Mouse (Mus musculus) E14TG2a.4 (cell line): ENCODE measurements around the gene Arl15.
A peak's percentile ranks its signal among the peaks of the same experiment; 100 is the strongest.

Experiments
- H3K27me3 ChIP-seq: 2 replicates; pipeline ENCODE4 v1.6.1; 2014; ENCODE audit warnings: low read length, control low read depth; ENCODE audit not compliant: insufficient read depth
- H3K36me3 ChIP-seq: 2 replicates; pipeline ENCODE4 v1.6.1; 2014; ENCODE audit warnings: low read length, control low read depth; ENCODE audit not compliant: insufficient read depth
- H3K4me1 ChIP-seq: replicated peaks from 2 replicates; pipeline ENCODE4 v1.6.1; 2014; ENCODE audit warnings: low read depth, low read length, control low read depth
- H3K4me3 ChIP-seq: replicated peaks from 2 replicates; pipeline ENCODE4 v1.5.1; 2014; ENCODE audit warnings: mild to moderate bottlenecking, low read length
- H3K9me3 ChIP-seq: 2 replicates; pipeline ENCODE4 v1.6.1; 2014; ENCODE audit warnings: low read length, control low read depth
- CTCF ChIP-seq: conservative IDR thresholded peaks from 2 replicates; pipeline ENCODE4 v1.5.1; 2014; ENCODE audit warnings: low read length
- NANOG ChIP-seq: IDR thresholded peaks from 2 replicates; pipeline ENCODE4 v1.6.1; 2014; ENCODE audit warnings: borderline replicate concordance, low read length, mixed read lengths
- POU5F1 ChIP-seq: IDR thresholded peaks from 2 replicates; pipeline ENCODE4 v1.6.1; 2014; ENCODE audit warnings: low read length, borderline replicate concordance

Arl15 gene

GRCm38 (mm10) chr13:113846413-113846812 lies 52.1 kb downstream of the Arl15 start:
- no peak for TF ChIP-seq NANOG
- TF ChIP-seq CTCF, result no peak
- TF ChIP-seq POU5F1, result no peak
- peaks cover 72% of the 10 kb centered on the region for H3K9me3 ChIP-seq
- H3K4me1 ChIP-seq, result peaks cover 44% of the 10 kb centered on the region
- no peaks in the 10 kb centered on the region for H3K27me3 ChIP-seq
- H3K36me3 ChIP-seq, result peaks cover 77% of the 10 kb centered on the region
- no peak overlapping the region for H3K4me3 ChIP-seq

DNA sequence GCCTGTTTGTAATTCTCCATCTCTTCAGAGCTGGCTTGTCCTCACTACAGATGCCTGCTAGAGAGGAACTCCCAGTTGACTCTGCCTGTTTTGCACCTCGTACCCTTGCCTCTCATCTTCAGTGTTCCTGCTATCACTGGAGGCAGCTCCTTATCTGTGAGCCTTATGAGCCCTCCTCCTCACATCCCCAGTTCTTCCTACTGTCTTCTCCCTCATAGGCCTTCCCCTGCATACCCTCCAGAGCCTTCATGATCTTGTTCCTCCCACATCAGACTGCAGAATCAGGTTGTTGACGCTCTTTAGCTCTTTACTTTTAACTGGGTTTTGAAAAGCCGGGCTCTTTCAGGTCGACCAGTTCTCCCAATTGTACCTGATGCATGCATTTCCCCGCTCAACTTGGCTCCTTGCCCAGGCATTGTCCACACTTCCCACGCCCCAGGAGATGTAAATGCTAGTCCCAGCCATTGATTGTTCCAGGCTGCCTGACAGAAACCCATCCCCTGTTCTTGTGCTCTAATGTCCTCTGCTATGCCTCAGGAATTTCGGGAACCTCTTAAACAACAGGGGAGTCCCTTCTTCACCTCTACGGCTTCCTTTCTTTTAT lies 56.2 kb downstream of the Arl15 start:
- peaks cover 67% of the 10 kb centered on the region for H3K4me1 ChIP-seq
- H3K27me3 ChIP-seq, result no peaks in the 10 kb centered on the region
- peaks cover 49% of the 10 kb centered on the region for H3K36me3 ChIP-seq
- TF ChIP-seq CTCF, result no peak
- TF ChIP-seq POU5F1, result no peak
- no peak for TF ChIP-seq NANOG
- no peak overlapping the region for H3K4me3 ChIP-seq
- H3K9me3 ChIP-seq, result peaks cover 31% of the 10 kb centered on the region

- peaks cover 18% of the 10 kb centered on the region for H3K9me3 ChIP-seq
- H3K4me3 ChIP-seq, result no peak overlapping the region
- TF ChIP-seq CTCF (no peak), POU5F1 (no peak), NANOG (no peak)
- H3K36me3 ChIP-seq, result peaks cover 36% of the 10 kb centered on the region
- H3K27me3 ChIP-seq, result no peaks in the 10 kb centered on the region
- peaks cover 67% of the 10 kb centered on the region for H3K4me1 ChIP-seq
Observed at GRCm38 (mm10) chr13:113851602-113852375, 57.5 kb downstream of the Arl15 start.

DNA sequence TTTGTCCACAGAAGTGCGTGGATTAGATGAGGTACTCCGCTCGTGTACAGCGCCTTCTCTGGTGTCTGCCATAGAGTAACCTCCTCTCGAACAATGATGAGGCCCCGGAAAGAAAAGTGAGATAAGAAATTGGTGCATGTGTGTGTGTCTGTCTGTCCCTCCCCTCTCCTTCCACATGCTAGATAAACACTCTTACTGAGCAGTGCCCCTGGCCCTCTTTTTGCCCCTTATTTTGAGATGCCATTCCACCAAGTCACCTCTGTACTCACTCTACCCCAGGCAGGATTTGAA lies 58.0 kb downstream of the Arl15 start:
- peaks cover 16% of the 10 kb centered on the region for H3K9me3 ChIP-seq
- peaks cover 34% of the 10 kb centered on the region for H3K36me3 ChIP-seq
- H3K4me1 ChIP-seq, result peaks cover 72% of the 10 kb centered on the region
- TF ChIP-seq CTCF, result no peak
- no peak for TF ChIP-seq NANOG
- TF ChIP-seq POU5F1, result no peak
- no peaks in the 10 kb centered on the region for H3K27me3 ChIP-seq
- H3K4me3 ChIP-seq, result no peak overlapping the region

DNA sequence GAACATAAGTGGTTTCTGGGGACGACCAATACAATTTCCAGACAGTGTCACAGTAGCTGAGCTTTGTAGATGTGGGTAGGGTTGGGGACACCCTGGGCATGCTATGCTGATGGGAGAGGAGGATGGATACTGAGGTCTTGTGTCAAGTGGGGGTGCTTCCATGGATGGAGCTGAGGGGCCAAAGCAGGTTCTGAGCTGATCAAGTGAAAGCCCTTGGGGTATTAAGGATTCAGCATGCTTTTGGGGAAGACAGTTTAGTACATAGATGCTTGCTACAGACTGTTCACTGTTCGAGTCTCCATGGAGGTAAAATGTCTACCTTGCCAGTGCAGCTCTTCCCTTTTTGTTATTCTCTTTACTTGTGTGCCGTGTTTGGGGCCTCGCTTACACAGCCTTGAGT lies 59.8 kb downstream of the Arl15 start:
- peaks cover 6% of the 10 kb centered on the region for H3K9me3 ChIP-seq
- TF ChIP-seq CTCF (no peak), NANOG (no peak), POU5F1 (no peak)

DNA sequence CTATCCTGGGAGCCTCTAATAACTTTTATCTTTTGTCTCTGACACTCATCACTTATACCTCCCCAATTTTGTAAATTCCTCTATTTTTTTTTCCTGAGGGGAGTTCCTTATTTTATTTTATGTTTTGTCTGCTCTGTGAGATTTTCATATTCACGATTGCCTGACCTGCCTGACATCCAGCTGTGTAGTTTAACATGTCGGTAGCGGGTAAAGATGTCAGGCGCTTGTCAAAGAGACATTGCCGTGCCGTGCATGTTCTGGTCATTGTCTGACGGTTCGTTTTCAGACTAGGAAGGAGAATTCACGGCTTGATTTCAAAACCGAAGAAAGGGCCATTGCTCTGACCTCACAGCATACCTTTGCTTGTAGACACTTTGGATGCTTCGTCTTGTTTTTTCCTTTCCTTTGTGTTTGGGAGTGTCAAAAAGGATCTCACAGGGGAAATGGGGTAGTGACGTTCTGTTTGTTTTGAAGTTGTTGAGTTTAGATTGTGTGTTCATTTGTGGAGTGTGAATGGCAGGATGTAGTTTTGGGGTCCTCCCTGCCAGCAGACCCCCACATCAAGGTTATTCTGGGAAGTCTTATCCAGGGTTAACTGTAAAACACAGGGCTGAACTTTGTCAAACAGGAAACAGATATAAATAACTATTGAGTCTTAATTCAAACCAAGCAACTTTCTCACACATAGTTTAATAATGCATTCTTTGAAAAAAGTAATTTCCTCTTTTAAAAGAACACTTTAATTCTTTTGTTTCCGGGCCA lies 60.4 kb downstream of the Arl15 start:
- TF ChIP-seq NANOG (no peak), CTCF (no peak), POU5F1 (no peak)
- no peaks in the 10 kb centered on the region for H3K27me3 ChIP-seq
- peaks cover 81% of the 10 kb centered on the region for H3K4me1 ChIP-seq
- no peak overlapping the region for H3K4me3 ChIP-seq
- peaks cover 17% of the 10 kb centered on the region for H3K36me3 ChIP-seq
- peaks cover under 1% of the 10 kb centered on the region; the same call in 1 of the 2 replicates for H3K9me3 ChIP-seq

More for the DNA sequence above, 59.8 kb downstream of the Arl15 start:
- Histone ChIP-seq H3K4me3 (no peak overlapping the region), H3K36me3 (peaks cover 23% of the 10 kb centered on the region), H3K4me1 (peaks cover 81% of the 10 kb centered on the region), H3K27me3 (no peaks in the 10 kb centered on the region)

DNA sequence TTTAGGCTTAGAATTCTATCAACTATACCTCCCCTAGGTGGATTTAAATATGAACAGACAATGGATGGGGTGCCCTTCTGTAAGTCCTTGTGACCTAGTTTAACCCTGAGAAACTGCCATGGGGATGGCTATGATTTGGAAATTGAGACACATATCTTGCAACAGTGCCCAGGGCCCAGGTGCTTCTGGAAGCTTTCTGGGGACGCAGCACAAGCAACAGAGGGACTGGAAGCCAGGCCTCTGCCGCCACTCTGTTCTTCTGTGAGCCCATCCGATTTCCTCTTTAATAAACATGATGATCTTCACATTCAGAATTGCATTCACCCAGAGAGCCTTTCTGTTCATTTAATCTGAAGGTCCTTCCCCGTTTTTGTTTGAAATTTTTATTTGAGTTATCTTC lies 62.6 kb downstream of the Arl15 start:
- no peaks in the 10 kb centered on the region for H3K27me3 ChIP-seq
- H3K4me1 ChIP-seq, result peaks cover 81% of the 10 kb centered on the region
- no peak overlapping the region for H3K4me3 ChIP-seq
- no peaks in the 10 kb centered on the region for H3K9me3 ChIP-seq
- no peak for TF ChIP-seq POU5F1
- TF ChIP-seq CTCF, result no peak
- TF ChIP-seq NANOG, result no peak
- peaks cover 12% of the 10 kb centered on the region for H3K36me3 ChIP-seq

DNA sequence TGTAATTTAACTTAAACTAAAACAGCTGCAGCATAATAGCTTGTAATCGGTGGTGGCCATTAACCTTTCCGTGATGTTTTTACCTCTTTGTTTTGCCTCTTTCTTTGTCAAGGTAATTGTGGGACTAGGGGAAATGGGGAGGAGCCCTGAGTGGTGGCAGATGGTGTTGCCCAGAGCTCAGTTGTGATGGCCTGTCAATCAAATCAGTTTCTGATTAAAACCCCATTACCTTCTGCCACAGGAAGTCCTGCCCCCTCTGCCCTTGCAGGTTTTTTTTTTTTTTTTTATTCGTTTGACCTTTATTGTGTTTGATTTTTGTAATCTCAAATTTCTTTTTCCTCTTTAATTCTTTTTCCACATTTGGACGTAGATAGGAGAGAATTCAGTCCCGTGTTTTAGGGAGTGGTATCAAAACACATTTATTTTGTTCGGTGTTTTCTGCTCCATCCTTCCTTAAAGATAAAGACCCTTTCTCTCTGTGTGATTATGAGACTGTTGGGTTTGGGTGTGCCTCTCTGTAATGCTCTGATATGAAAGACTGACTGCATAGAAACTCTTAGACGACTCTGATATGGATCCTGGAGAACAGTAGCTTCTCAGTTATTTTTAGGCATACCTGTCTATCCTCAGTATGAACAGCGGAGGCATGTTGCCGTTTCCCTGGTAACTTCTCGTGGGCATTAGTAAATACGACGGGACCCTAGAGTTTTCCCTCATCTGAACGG lies 64.5 kb downstream of the Arl15 start:
- H3K4me3 ChIP-seq, result peak overlapping the region; percentile 67
- H3K27me3 ChIP-seq, result no peaks in the 10 kb centered on the region
- TF ChIP-seq CTCF, result no peak
- peak; percentile 36; the same call in 1 of the 2 replicates for TF ChIP-seq NANOG
- H3K36me3 ChIP-seq, result peaks cover 8% of the 10 kb centered on the region; the same call in 1 of the 2 replicates
- H3K4me1 ChIP-seq, result peaks cover 92% of the 10 kb centered on the region
- no peaks in the 10 kb centered on the region for H3K9me3 ChIP-seq
